Mouse (Mus musculus) heart, adult 18-20 months (tissue): ENCODE data around the gene Slc16a7. TPM values are rescaled to one million over a fixed set of nuclear protein-coding genes. Genes with fewer than 3 reads are reported as not detected.

Source experiments
- DNase-seq, 2 experiments: peaks; one replicate each; pipeline ENCODE4 v3.0.0; 2021 to 2022; ENCODE audit warnings: mixed read lengths in 1 of 2
- total RNA-seq, 2 experiments: library from RNA; stranded (reverse); gene quantifications; 2 replicates each; pipeline ENCODE4 v1.2.3; 2021

Gene Slc16a7
- total RNA-seq, 2 experiments from 2014 or later: 9.8 to 19.9 TPM

GRCm38 (mm10) chr10:125184146-125184545 is 205.1 kb downstream of the Slc16a7 start:
- DNase-seq: no peak

GRCm38 (mm10) chr10:125182545-125182944 is 206.7 kb downstream of the Slc16a7 start:
- no peak for DNase-seq

- DNase-seq: no peak
Measured at GRCm38 (mm10) chr10:125177782-125178181, 211.5 kb downstream of the Slc16a7 start.

- DNase-seq: no peak
Measured at GRCm38 (mm10) chr10:125175013-125175650, 214.1 kb downstream of the Slc16a7 start.

GRCm38 (mm10) chr10:125171625-125172024 is 217.6 kb downstream of the Slc16a7 start:
- DNase-seq: no peak

- DNase-seq: no peak
Measured at GRCm38 (mm10) chr10:125171154-125171553, 218.1 kb downstream of the Slc16a7 start.
